Mouse (Mus musculus) erythroblast, adult 5-6 weeks (primary cell): ENCODE results near the gene Kcnh1. TPM values are rescaled to one million over a fixed set of nuclear protein-coding genes. Genes with fewer than 3 reads are reported as not detected.

ENCODE experiments used
- ATAC-seq: replicated peaks from 2 replicates; pipeline ENCODE4 v1.8.0; 2016; ENCODE audit warnings: moderate number of reproducible peaks, mild to moderate bottlenecking, moderate TSS enrichment, inconsistent platforms; ENCODE audit not compliant: poor library complexity, low FRiP score, severe bottlenecking
- total RNA-seq, 2 experiments: library from RNA; stranded (forward) in 1 of 2; stranded (reverse) in 1 of 2; fragments of 150-400 nt in 1 of 2; fragments of 200-764, 138-1000 nt in 1 of 2; gene quantifications; 2 replicates each; pipeline versions ENCODE4 v1.2.3 to v1.2.4; 2015 to 2017; ENCODE audit warnings: low replicate concordance in 2 of 2

The Kcnh1 gene
- total RNA-seq, 2 experiments from 2014 or later, result not detected

DNA sequence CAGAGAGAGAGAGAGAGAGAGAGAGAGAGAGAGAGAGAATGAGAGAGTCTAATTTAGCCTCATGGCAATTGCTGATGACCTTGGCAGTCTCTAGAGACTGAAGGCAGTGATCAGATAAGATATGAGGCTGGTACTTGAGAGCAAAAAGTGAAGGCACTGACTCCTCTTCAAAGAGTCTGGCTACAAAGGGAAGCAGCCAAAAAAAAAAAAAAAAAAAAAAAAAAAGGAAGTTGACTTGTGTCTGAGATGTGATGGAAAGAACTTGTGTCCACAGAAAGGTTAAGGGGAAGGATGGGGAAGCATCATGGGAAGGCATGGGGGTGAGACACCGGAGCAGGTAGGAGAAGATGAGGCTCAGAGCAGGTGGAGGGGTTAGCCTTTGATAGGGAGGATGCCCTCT, 75.1 kb downstream of the Kcnh1 start:
- no peak for ATAC-seq

DNA sequence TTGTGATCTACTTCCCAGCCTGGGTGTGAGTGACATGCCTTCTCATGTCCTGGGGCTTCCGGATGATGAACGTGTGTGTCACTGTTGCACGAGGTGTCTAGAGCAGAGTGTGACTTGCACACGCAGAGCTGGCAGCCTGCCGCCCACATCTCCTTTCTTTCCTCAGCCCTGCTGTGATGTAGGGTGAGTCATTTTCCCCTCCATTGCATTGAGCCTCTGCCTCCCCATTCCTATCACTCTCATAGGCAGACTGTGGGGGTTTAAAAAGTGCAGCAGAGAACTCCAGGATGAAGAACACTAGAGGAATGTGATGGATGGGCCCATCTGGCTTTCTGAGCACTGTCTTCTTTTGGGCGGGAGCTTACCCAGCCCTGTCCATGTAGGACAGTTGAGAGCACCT, 76.4 kb downstream of the Kcnh1 start:
- no peak for ATAC-seq

DNA sequence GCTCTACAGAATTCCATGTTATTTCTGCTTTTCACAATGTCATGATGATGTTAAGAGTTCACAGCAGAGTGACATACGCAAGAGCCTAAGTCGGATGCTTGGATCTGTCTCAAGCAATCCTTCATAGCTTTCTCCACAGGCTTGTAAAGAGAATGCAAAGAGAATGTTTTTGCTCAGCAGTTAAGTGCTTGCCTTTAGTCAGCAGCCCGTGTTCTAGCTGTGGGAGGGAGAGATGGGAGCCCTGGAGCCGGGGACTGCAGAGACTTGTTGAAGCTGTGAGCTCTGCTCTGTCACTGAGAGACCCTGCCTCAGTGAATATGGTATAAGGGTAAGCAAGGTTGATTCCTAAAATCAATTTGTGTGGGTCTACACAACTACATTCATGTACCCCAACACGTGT, 78.3 kb downstream of the Kcnh1 start:
- no peak for ATAC-seq

DNA sequence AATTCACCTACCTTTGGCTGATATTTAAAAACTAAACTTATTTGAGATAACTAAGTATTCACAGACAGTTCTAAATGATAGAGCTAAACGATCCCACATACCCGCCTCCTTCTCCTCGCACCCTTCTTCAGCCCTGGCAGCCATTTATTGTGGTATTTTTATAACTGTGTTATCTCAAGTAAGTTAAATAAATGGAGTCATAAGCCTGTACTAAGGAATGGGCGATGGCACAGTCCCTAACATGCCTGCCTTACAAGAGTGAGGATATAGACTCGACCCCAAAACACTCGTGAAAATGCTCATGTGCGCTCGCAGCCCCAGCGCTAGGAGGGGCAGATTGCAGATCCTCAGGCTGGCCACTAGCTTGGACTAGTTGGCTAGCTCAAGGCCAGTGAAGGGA, 79.3 kb downstream of the Kcnh1 start:
- no peak for ATAC-seq

DNA sequence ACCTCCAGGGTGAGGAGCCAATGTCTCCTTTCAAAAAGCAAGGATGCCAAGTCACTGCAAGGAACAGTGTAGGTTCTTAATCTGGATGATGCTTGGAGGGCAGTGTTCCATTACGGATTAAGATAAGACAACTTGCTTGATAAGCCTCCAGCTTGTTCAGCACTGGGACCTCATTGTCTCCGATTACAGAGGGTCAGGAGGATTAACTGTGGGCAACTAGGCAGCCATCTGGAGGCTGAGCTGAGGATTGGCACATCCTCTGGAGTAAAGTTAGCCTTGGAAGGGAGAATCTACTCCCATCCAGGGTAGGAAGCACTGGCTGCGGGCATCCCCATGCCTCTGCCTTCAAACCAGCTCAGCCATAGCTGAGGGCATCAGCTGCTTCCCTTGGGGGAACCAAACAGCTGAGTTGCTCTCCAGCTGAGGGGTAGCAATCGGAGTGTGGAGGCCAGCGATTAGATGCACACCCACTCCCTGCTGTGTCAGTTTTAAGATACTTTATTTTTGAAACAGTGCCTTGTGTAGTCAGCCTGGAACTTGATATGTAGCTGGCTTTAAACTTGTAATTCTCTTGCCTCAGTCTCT, 87.3 kb downstream of the Kcnh1 start:
- no peak for ATAC-seq

DNA sequence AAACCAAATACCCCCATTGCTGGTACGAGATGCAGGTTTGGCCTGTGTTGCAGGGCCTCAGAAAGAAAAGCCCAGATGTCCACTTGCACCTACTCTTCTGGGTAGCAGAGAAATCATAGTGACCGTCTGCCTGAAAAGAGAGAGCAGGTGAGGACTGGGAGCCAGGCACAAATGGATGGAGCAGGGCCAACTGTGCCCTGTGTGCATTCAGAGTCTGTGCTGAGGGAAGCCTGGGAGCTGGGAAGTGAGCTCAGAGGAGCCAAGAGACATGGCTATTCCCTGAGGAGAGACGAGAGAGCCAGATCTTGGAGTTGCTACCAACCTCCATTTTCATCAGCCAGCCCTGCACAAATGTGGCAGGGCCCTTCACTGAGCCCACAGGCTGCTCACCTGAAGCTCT, 93.8 kb downstream of the Kcnh1 start:
- no peak for ATAC-seq

DNA sequence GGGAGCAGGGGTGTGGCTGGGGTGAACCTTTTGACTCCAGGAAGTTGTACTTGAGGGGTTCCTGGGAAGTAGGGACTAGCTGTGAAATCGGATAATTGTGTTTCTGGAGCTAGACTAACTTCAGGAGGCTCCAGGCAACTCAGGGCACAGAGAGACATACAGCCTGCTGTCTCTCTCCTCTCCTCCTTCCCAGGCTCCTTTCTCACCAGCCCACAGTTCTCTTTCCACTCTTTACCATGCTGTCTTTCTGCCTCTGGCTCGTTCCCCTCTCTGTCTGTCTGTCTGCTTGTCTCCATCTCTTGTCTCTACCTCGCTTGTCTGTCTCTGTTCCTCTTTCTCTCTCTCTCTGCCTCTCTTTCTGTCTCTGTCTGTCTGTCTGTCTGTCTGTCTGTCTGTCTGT, 94.4 kb downstream of the Kcnh1 start:
- no peak for ATAC-seq

DNA sequence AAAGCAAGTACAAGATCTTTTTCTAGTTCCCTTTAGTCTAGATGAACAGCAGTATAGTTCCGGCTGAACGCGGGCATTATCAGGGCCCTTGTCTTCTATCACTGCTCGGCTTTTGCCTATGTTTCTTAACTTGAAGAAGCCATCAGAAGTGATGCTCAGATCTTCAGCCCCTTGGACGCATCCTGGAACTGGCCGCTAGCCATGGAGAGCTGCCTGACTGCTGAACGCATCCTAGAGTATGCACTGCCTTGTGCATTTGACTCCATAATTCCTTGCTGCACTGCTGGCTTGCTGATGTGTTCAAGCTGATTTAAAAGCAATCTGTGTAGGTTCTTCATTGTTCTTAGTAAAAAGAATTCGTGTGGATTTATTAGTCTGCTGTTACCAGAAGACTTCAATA, 97.9 kb downstream of the Kcnh1 start:
- no peak for ATAC-seq

DNA sequence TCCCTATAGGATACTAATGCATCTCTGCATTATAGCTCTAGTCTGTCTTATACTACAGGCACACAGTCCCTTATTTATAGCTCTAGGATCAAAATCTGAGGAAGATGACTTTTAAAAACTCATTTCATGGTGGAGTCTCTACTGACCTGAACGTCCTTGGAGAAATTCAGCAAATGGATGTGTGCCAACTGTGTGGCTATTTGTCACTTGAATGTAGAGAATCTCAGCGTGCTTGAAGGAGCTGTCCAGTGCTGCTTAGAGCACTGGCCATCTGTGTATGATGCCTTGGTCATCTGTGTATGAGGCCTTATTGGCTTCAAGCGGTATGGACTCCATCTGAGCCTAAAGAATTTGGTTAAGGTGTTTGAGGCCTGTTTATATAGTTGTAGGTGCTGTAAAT, 100.7 kb downstream of the Kcnh1 start:
- ATAC-seq, result no peak

DNA sequence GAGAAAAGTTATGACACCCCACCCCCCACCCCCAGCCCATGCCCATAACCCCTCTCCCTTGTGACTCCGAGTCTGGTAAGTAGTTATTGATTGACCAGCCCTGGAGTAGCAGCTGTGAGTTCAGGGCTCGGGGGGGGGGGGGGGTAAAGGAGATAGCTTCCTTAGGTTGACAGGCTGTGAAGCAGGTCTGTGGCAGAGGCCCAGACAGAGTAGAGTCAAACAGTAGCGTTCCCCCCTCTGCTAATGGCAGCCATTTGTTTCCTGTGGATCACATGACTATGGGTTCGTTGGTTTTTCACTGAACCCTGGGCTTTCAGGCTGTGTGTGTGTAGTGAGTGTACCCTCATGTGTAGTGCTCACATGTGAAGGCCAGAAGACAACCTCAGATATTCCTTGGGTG, 102.8 kb downstream of the Kcnh1 start:
- no peak for ATAC-seq

DNA sequence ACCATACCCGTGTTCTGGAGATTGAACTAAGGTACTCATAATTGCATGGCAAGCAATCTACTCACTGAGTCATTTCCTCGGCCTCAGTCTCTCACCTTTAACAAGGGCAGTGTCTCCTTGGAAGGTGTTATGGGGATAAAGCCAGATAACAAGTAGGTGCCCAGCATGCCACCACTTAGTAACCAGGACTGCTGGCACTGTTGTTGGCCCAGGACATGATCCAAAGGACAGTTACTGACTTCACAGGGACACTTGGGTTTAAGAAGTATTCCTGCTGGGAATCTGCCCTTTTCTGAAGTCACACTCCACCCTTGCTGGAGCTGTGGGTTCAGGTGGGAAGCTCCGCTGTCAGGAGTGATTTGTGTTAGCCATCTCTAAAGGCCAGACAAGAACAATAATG, 103.3 kb downstream of the Kcnh1 start:
- ATAC-seq, result no peak

DNA sequence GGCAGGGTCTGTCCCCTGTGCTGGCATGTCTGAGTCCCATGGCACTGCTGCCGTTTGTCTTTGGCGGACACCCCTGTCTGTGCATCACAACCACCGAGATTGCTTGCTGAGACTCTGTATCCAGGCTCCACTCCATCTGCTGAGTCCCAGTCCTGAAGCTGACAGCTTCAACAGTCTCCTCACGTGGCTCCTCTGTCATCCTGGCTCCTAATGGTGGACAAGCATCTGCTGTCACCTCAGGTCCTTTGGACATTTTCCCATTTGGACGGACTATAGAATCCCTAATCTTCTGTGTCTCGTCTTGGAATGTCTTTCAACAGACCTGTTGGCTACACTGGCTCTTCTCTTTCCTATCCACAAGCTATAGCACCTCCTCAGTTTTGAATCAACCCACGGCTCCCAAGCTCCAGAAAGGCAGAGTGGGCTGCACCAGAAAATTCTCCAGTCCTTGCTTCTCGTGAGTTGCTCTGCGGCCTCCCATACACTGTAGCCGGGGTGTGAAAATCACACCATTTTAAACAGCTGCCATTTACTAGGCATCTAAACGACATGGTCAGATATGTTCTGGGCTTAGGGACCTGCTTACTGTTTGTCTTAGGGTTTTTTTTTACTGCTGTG, 104.8 kb downstream of the Kcnh1 start:
- no peak for ATAC-seq

DNA sequence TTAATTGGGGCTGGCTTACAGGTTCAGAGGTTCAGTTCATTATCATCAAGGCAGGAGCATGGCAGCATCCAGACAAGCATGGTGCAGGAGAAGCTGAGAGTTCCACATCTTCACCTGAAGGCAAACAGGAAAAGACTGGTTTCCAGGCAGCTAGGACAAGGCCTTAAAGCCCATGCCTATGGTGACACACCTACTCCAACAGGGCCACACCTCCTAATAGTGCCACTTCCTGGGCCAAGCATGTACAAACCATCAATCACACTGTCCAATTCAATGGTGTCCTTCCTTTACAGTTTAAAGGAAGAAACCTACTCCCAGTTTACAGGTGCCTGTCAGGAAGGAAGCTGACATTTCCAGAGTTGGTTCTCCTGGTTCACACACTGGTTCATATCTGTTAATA, 105.3 kb downstream of the Kcnh1 start:
- ATAC-seq, result no peak

DNA sequence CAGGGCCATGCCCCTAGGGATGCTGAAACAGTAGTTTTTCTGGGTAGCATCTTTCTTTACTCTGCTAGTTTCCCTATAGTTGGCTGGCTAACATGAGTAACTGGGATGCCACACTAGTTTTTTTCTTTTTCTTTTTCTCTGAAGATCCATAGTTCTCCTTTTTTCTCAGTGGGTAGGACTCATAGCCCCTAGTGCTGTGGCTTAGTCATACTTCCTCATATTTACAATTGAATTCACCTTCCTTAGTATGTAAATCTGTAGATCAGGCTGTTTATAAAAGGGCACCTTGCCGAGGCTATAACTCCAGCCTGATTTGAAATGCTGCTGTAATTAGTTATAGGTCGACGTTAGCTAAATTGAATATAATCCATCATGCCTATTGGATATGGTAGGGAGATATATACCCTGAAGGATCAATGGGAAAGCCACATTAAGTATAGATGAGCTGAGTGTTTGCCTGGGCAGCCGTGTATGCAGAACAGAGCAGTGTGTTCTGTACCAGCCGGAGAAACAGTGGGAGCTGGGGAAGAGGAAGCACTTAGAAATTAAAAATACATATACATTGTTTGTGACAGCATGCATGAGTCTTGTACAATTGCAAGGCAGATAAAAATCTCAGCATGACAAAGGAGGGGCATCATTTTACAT, 107.0 kb downstream of the Kcnh1 start:
- no peak for ATAC-seq

DNA sequence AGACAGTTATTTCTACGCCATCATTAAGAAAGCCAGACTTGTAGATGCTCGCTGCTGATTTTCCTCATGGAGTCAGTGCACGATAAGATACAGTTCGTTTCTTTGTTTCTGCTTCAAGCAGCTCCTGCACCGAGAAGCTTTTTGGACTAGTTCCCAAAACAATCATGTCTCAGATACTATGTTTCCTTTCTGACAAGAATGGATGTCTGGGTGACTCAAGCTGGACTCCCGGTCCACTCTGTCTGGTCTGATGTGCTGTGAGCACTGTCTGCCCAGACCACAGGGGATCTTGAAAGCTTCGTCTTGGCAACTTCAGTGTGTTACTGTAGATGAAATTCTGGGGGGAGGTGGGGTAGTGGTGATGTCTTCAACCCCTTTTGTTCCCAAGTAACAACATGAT, 109.8 kb downstream of the Kcnh1 start:
- ATAC-seq, result no peak

DNA sequence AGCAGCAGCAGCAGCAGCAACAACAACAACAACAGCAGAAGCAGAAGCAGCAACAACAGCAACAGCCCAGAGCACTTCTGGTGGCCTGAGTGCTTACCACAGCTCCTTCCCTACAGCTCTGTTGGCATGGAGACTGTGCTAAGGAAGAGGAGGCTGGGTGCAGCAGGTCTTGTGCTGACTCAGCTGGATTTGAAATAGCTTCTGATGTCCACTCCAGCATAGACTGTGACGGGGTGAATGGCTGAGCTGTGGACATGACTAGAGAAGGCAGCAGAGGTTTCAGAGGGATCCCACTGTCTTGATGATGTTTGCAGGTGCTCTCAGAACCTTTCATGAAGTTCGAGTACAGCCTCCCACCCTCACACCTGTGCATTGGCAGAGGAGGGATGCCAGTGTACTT, 113.0 kb downstream of the Kcnh1 start:
- no peak for ATAC-seq

DNA sequence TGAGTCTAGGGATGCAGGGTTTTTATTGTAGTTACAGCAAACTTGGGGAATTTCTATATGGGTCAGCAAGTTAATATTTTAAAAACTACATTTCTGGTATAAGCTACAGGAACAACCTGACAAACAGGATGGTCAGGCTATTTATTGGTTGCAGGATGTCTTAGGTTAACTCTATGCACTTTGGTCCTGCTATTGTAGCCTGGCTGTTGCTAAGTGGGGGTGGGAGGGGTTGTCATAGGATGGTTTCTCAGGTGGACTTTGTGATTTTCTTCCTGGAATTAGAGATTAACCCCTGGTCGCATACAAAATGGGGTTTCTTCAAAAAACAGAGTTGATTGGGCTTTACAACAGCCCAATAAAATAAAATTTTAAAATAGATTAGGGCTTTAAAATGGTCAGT, 114.6 kb downstream of the Kcnh1 start:
- ATAC-seq, result no peak

DNA sequence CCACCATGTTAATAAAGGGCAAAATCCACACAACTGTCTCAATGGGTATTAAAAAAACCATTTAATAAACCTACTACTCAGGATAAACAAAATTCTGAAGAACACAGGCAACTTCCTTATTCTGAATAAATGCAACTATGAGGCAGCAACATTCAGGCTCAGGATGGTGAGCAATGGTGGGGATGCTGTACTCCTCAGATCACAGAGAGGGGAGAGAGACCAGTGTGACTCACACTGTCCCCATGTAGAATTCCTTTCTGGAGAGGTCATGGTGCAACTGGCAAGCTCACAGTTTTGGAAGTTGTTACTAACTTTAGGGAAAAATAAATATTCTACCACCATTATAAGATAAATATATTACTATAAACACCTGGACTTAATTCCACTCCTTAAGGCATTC, 116.5 kb downstream of the Kcnh1 start:
- ATAC-seq, result no peak

DNA sequence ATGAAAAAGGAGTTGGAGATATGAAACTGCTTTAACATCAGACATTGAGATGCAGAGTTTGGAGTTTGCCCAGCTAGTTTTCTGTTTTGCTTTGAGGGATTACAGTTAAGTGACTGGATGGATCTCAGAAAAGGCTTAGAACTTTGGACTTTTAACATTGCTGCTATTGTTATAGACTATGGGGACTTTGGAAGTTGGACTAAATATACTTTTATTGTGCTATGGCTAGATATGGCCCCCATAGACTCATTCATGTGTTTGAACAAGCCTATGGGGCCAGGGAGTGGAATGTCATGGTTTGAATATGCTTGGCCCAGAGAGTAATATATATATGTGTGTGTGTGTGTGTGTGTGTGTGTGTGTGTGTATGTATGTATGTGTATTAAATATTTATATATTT, 120.7 kb downstream of the Kcnh1 start:
- no peak for ATAC-seq

DNA sequence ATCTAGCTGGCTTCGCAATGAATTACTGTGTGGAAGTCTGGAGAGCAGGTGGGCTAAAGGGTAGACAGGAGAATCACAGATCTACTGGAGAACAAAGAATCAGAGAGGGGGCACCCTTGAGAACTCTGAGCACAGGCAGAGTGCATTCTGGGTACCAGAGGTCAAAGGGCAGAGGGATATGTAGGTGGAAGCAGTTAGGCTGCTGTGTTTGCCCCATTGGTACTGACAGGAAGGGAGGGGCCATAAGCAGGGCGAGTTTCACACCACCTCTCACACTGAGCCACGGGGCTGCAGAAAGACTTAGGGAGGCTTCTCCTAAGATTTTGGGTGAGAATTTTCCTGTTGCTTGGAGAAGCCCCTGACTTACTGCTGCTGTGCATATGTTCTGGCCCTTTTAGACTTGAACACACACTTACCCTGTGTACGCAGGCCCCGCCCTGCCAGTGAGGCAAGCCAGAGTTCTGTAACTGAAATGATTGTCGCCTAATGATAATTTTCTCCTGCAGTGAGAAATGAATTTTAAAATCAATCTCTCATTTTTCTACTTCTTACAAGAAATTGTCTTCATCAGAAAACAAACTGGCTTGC, 121.4 kb downstream of the Kcnh1 start:
- no peak for ATAC-seq

DNA sequence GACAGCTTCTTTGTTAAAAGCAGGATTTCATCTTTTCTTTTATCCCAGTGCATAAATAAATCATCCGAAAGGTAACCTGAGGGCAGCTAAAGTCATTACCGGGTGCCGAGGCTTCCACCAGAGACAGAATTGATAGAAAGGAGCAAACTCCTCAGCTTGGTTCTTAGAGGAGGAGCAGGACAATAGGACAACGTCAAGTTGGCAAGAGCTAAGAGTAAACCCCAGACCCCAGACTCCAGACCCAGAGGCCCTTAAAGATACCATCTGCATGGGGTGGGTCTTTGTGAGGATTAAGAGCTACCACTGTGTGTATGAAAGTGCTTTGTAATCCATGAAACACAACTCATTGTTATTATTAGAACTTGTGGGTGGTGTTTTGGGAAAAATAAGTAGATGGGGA, 121.9 kb downstream of the Kcnh1 start:
- ATAC-seq, result no peak
